Mouse (Mus musculus): ENCODE measurements around the gene Alg2. TPM values are rescaled to one million over a fixed set of nuclear protein-coding genes. Genes with fewer than 3 reads are reported as not detected.

The Alg2 gene
- 21.6 and 24.2 TPM in 2 replicates for polyA plus RNA-seq (2012; rRNA removed)

DNA sequence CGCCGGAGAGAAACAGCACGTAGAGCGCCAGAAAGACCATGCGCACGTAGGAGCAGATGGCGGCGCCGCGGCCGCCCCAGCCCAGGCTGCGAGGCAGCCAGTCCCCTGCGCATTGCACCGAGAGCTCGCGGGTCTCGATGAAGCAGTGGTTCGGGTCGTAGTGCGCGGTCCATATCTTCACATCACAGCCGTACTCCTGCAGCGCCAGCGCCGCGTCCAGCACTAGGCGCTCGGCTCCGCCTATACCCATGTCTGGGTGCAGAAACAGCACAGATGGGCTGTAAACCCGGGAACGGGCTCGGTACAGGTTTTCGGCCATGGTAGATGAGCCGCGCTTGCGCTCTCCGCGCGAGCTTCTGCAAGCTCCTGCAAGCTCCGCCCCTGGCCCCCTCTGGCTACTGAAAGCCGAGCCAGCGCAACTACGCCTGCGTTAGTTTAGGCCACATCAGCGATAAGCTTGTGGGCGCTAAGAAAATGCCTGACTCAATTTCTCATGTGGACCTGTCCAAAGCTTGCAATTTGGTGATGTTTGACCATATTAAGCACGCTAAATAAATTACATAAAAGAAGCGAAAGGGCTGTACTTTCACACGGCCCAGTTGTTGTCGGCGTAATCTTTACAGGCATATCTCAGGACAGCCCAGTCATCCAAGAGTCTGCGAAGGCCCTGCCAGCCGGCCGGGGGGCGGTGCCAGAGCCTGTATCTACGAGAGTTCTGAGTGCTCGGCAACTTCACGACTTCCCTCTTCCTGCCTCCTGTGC is at the start of gene Alg2, which contains the start of gene Sec61b:
Gene Alg2 (minus strand): TSS at position 366 of the 762 bp plus-strand sequence.
Gene Sec61b (plus strand): TSS at position 691 of the 762 bp plus-strand sequence.
- WGBS: under 1% methylated on average over 58 of the region's 58 CpGs
- peak; percentile 99 for DNase-seq
- Histone ChIP-seq H3K27me3 (replicated peaks; ENCODE audit: control insufficient read depth, insufficient read depth, low read length) (no peaks in the 10 kb centered on the region), H3K27ac (ENCODE audit: insufficient read depth, low read depth, low read length) (peak within 1 kb of the TSS; percentile 98), H3K4me3 (ENCODE audit: insufficient read depth, low read depth, low read length) (peak within 1 kb of the TSS; percentile 82), H3K4me1 (ENCODE audit: control insufficient read depth, insufficient read depth, low read length) (peaks cover 6% of the 10 kb centered on the region; the same call in 1 of the 2 replicates), H3K36me3 (ENCODE audit: control insufficient read depth, insufficient read depth, low read length) (no peaks in the 10 kb centered on the region)
- TF ChIP-seq POLR2A (IDR thresholded peaks at IDR 0.05; ENCODE audit: low read depth, low read length) (peak; percentile 66), CTCF (conservative IDR thresholded peaks at IDR 0.05; ENCODE audit: insufficient read depth, insufficient read length, low read depth, low read length) (no peak)

DNA sequence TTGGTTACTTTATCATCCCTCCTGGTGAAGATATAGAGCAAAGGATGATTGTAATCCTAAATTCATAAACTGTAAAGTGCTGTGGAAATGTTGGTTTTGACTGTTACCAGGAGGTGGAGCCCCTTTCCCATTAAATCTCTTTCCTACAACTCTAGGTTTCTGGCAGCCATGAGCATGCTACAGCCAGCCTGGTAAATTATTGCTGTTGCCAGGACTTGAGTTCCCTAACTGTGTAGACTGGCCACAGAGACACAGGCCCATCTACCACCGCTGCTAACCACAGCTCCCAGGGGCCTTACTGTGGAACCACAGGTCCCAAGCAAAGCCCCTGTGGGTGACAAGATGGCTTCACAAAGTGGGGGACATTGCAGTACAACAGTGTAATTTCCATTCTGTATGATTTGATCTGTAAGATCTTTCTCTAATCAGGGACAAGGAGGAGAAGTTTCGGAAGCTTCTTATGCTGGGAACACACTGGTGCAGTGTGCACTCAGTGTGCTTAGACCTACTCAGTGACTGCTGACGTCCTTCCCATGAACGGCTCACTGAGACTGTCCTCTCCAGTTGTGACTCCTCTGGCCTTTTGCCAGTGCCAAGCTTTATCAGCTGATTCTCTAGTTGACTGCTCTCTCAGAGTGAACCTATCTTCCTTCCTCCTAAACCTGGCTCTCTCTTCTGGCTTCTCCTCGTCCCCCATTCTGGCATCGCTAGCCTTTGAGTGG is 47.9 kb upstream of the Alg2 start:
- Histone ChIP-seq H3K27ac (ENCODE audit: insufficient read depth, low read depth, low read length) (no peak overlapping the region), H3K36me3 (ENCODE audit: control insufficient read depth, insufficient read depth, low read length) (no peaks in the 10 kb centered on the region), H3K4me1 (ENCODE audit: control insufficient read depth, insufficient read depth, low read length) (no peaks in the 10 kb centered on the region), H3K4me3 (ENCODE audit: insufficient read depth, low read depth, low read length) (no peak overlapping the region), H3K27me3 (replicated peaks; ENCODE audit: control insufficient read depth, insufficient read depth, low read length) (no peaks in the 10 kb centered on the region)
- DNase-seq: peak; percentile 30
- TF ChIP-seq POLR2A (IDR thresholded peaks at IDR 0.05; ENCODE audit: low read depth, low read length): no peak
- TF ChIP-seq CTCF (conservative IDR thresholded peaks at IDR 0.05; ENCODE audit: insufficient read depth, insufficient read length, low read depth, low read length): 0 out of 2 replicates have a peak, but pooled peaks have one; percentile 15
- 65% methylated on average over 6 of the region's 6 CpGs for WGBS

DNA sequence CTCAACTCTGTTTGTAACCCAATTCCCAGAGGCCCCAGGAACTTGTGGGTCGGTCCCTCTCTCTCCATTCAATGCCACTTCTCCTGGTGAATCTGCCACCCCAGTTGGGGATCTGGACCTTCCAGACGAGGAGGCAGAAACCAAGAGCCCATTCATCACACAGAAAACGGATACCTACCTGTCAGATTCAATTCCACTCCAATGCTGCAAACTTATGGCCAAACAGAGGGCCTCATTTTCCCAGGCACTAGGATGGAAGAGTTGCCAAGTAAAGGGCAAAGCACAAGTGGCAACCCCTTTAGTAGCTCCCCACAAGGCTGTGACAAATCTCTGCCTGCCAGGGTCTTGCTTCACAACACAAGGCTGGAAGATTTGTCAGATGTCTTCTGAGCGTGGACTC is 45.9 kb upstream of the Alg2 start:
- H3K27me3 ChIP-seq (replicated peaks; ENCODE audit: control insufficient read depth, insufficient read depth, low read length): no peaks in the 10 kb centered on the region
- no peak for DNase-seq
- no peaks in the 10 kb centered on the region for H3K36me3 ChIP-seq (ENCODE audit: control insufficient read depth, insufficient read depth, low read length)
- TF ChIP-seq CTCF (conservative IDR thresholded peaks at IDR 0.05; ENCODE audit: insufficient read depth, insufficient read length, low read depth, low read length) (no peak), POLR2A (IDR thresholded peaks at IDR 0.05; ENCODE audit: low read depth, low read length) (no peak)
- H3K27ac ChIP-seq (ENCODE audit: insufficient read depth, low read depth, low read length): no peak overlapping the region
- no peak overlapping the region for H3K4me3 ChIP-seq (ENCODE audit: insufficient read depth, low read depth, low read length)
- WGBS: 49% methylated on average over 4 of the region's 4 CpGs
- no peaks in the 10 kb centered on the region for H3K4me1 ChIP-seq (ENCODE audit: control insufficient read depth, insufficient read depth, low read length)

DNA sequence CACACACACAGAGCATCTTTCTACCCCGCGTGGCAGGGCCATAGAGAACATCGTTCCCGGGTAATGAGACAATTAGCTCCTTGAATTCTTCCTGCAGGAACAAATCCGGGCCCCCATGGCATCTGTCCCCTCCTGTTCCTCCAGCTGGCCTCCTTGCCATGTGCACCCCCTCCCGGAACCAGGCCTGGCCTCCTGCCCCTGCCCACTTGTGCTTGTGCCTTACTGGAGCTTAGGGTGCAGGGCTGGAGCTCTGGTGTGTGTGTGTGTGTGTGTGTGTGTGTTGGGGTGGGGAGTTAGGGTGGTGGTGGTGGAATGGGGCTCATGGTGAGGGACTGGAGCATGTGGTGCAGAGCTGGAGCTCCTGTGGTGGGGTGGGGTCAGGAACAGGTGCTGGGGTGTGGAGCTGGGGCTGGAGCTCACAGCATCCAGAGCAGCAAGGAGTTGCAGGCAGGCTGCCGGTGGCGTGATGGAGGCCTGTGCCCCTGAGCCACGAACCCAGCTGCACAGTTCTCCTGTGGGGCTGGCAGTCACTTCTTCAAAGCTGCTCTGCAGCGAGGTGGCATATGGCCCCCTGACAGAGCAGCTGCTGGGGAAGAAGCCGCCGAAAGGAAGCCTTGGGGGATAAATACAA is 44.5 kb upstream of the Alg2 start:
- TF ChIP-seq POLR2A (IDR thresholded peaks at IDR 0.05; ENCODE audit: low read depth, low read length) (no peak), CTCF (conservative IDR thresholded peaks at IDR 0.05; ENCODE audit: insufficient read depth, insufficient read length, low read depth, low read length) (no peak)
- Histone ChIP-seq H3K27me3 (replicated peaks; ENCODE audit: control insufficient read depth, insufficient read depth, low read length) (no peaks in the 10 kb centered on the region), H3K4me3 (ENCODE audit: insufficient read depth, low read depth, low read length) (no peak overlapping the region), H3K36me3 (ENCODE audit: control insufficient read depth, insufficient read depth, low read length) (no peaks in the 10 kb centered on the region), H3K27ac (ENCODE audit: insufficient read depth, low read depth, low read length) (no peak overlapping the region), H3K4me1 (ENCODE audit: control insufficient read depth, insufficient read depth, low read length) (no peaks in the 10 kb centered on the region)
- DNase-seq: no peak
- 60% methylated on average over 12 of the region's 12 CpGs for WGBS

DNA sequence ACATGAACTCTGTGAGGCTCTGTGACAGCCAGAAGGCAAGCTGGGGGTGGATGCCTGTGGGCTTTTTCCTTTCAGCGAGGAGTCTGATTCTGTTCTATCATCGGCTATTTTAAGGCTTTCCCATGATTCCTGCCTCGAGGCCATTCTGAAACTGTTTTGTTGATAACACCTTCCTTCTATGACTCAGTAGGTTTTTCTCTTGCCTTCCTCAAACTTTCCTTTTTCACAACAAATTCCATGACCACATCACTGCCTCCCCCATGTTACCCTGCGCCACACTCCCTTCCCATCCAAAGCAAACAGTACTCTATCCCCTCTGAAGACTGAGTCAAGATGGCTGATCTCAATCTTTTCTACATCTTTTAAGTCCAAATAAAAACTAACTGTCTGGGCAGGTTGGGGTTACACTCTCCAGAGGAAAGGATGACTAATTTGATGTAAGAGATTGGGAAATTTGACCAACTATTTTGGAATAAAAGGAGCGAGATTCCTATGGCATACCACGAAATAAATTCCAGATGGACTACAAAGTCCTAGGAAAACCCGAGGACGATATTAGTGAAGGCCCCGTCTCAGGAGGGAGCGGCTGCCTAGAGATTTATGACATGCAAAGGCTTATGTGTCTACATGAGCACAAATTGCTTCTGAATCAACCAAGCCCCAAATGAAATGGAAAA is 30.8 kb upstream of the Alg2 start:
- H3K36me3 ChIP-seq (ENCODE audit: control insufficient read depth, insufficient read depth, low read length): no peaks in the 10 kb centered on the region
- no peaks in the 10 kb centered on the region for H3K27me3 ChIP-seq (replicated peaks; ENCODE audit: control insufficient read depth, insufficient read depth, low read length)
- TF ChIP-seq CTCF (conservative IDR thresholded peaks at IDR 0.05; ENCODE audit: insufficient read depth, insufficient read length, low read depth, low read length): no peak
- TF ChIP-seq POLR2A (IDR thresholded peaks at IDR 0.05; ENCODE audit: low read depth, low read length): no peak
- WGBS: 68% methylated on average over 10 of the region's 10 CpGs
- no peak overlapping the region for H3K4me3 ChIP-seq (ENCODE audit: insufficient read depth, low read depth, low read length)
- DNase-seq: no peak
- no peaks in the 10 kb centered on the region for H3K4me1 ChIP-seq (ENCODE audit: control insufficient read depth, insufficient read depth, low read length)
- no peak overlapping the region for H3K27ac ChIP-seq (ENCODE audit: insufficient read depth, low read depth, low read length)

DNA sequence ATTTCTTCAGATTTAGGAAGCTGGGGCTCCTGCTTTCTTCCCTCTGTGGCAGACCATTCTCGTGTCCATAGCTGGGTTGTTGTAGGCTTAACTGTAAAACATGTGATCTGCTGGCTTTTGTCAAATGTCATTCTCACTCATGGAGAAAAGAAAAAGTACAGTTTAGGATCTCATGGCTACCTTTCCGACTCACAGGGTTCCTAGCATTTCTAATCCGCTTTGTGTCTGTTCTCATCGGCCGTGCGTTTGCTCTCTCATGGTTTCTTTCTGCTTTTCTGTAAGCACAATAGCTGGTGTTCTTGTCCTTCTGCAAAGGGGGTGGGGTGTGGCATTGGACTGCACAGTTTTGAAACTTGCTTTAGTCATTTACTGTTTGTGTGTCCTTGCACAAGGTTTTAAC is 28.9 kb upstream of the Alg2 start:
- WGBS: 75% methylated on average over 6 of the region's 6 CpGs
- H3K4me3 ChIP-seq (ENCODE audit: insufficient read depth, low read depth, low read length): no peak overlapping the region
- DNase-seq: no peak
- H3K27me3 ChIP-seq (replicated peaks; ENCODE audit: control insufficient read depth, insufficient read depth, low read length): no peaks in the 10 kb centered on the region
- no peaks in the 10 kb centered on the region for H3K4me1 ChIP-seq (ENCODE audit: control insufficient read depth, insufficient read depth, low read length)
- TF ChIP-seq POLR2A (IDR thresholded peaks at IDR 0.05; ENCODE audit: low read depth, low read length): no peak
- no peak for TF ChIP-seq CTCF (conservative IDR thresholded peaks at IDR 0.05; ENCODE audit: insufficient read depth, insufficient read length, low read depth, low read length)
- no peak overlapping the region for H3K27ac ChIP-seq (ENCODE audit: insufficient read depth, low read depth, low read length)
- H3K36me3 ChIP-seq (ENCODE audit: control insufficient read depth, insufficient read depth, low read length): no peaks in the 10 kb centered on the region
